Mouse (Mus musculus) heart, embryonic 14.5 days (tissue): ENCODE measurements around the gene Itga9. TPM values are rescaled to one million over a fixed set of nuclear protein-coding genes. Genes with fewer than 3 reads are reported as not detected.

Source experiments
- ATAC-seq: fragments of 200-750 bp; cut with Nextera tagmentation; 2 replicates; pipeline ENCODE4 v1.8.0; 2017; ENCODE audit warnings: low read depth, moderate TSS enrichment; ENCODE audit not compliant: insufficient number of reproducible peaks, insufficient read depth, low FRiP score
- H3K27ac ChIP-seq, 2 experiments: fragments of 200-500 bp in 1 of 2; fragments of 300-500 bp in 1 of 2; sonication (generic) in 1 of 2; replicated peaks in 1 of 2; 2 replicates each; pipeline ENCODE4 v1.5.1; 2012 to 2014; ENCODE audit warnings: low read depth in 2 of 2, low read length in 2 of 2, control low read depth in 1 of 2, mild to moderate bottlenecking in 1 of 2, mixed read lengths in 1 of 2; ENCODE audit not compliant: control insufficient read depth in 1 of 2, insufficient read depth in 1 of 2
- H3K27me3 ChIP-seq: fragments of 300-500 bp; sonication (generic); 2 replicates; pipeline ENCODE4 v1.6.1; 2014; ENCODE audit warnings: mild to moderate bottlenecking, low read length, control low read depth; ENCODE audit not compliant: control insufficient read depth, insufficient read depth
- H3K36me3 ChIP-seq: fragments of 300-500 bp; sonication (generic); 2 replicates; pipeline ENCODE4 v1.6.1; 2014; ENCODE audit warnings: mild to moderate bottlenecking, control low read depth, low read length, mixed read lengths; ENCODE audit not compliant: control insufficient read depth, insufficient read depth
- H3K4me1 ChIP-seq, 2 experiments: fragments of 200-500 bp in 1 of 2; fragments of 300-500 bp in 1 of 2; sonication (generic) in 1 of 2; 2 replicates each; pipeline ENCODE4 v1.6.1; 2012 to 2014; ENCODE audit warnings: low read length in 2 of 2, control low read depth in 1 of 2, mixed read lengths in 1 of 2; ENCODE audit not compliant: control insufficient read depth in 2 of 2, insufficient read depth in 2 of 2
- H3K4me2 ChIP-seq: fragments of 300-500 bp; sonication (generic); 2 replicates; pipeline ENCODE4 v1.6.1; 2014; ENCODE audit warnings: mild to moderate bottlenecking, low read length
- H3K4me3 ChIP-seq, 2 experiments: fragments of 200-500 bp in 1 of 2; fragments of 300-500 bp in 1 of 2; sonication (generic) in 1 of 2; 2 replicates each; pipeline ENCODE4 v1.5.1; 2012 to 2014; ENCODE audit warnings: low read length in 2 of 2, mild to moderate bottlenecking in 2 of 2, control low read depth in 1 of 2, low read depth in 1 of 2, moderate library complexity in 1 of 2; ENCODE audit not compliant: control insufficient read depth in 1 of 2, insufficient read depth in 1 of 2
- H3K9ac ChIP-seq: fragments of 300-500 bp; sonication (generic); 2 replicates; pipeline ENCODE4 v1.6.1; 2014; ENCODE audit warnings: mild to moderate bottlenecking, low read length
- H3K9me3 ChIP-seq: fragments of 300-500 bp; sonication (generic); 2 replicates; pipeline ENCODE4 v1.6.1; 2016; ENCODE audit warnings: low read length, control low read depth; ENCODE audit not compliant: control insufficient read depth
- WGBS: fragments of 180-500 bp; shearing (Covaris S2); extraction: QIAGEN DNeasy Blood & Tissue Kit; methylation state at CpG from one replicate; pipeline ENCODE4 v1.1.7; 2014; 5-methylcytosine and 5-hydroxymethylcytosine counted together
- polyA plus RNA-seq: library from polyadenylated mRNA; unstranded; fragments of >200 nt; fragmentation: Nextera tagmentation; extraction: Ambion mirVana; gene quantifications from 2 replicates; pipeline ENCODE4 v1.2.1, GENCODE M21; 2014

Gene Itga9
- polyA plus RNA-seq, 1 experiment from 2014 or later, result 15.2 TPM

GRCm38 (mm10) chr9:118631775-118632757, 25.6 kb downstream of the Itga9 start:
- peaks cover 2 to 4% of the 10 kb centered on the region in 2 experiments; a peak in 3 of 4 replicates for H3K4me1 ChIP-seq
- no peak overlapping the region for H3K27ac ChIP-seq
- H3K4me2 ChIP-seq, result no peak overlapping the region
- H3K4me3 ChIP-seq, result no peak overlapping the region
- H3K27me3 ChIP-seq, result no peaks in the 10 kb centered on the region
- WGBS, result 75% methylated on average over 6 of the region's 6 CpGs
- no peak overlapping the region for H3K9ac ChIP-seq
- peaks cover 56% of the 10 kb centered on the region for H3K36me3 ChIP-seq
- H3K9me3 ChIP-seq, result 0 out of 2 replicates have a peak, but pooled peaks cover 3% of the 10 kb centered on the region
- no peak for ATAC-seq

DNA sequence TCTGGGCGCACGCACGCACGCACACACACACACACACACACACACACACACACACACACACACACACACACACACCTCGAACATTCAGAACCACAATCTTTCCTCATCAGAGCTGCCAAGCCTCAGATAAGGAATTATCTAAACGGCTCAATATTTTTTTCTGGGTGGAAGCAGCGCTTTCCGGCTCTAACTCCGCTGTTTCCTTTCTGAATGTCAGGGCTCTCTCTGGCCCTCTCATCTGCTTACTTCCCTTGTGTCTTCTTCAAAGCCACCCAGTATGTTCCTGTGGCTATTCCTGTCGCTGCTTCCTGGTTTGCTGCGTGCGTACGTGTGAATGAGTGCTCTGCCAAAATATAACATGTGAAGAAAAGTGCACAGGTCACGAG, 26.3 kb downstream of the Itga9 start:
- H3K4me1 ChIP-seq, result peaks cover 2 to 4% of the 10 kb centered on the region in 2 experiments; a peak in 3 of 4 replicates
- H3K27ac ChIP-seq, result 0 out of 4 replicates have a peak overlapping the region, but pooled peaks of 1 of the 2 experiments have one; percentile 33

GRCm38 (mm10) chr9:118638642-118639210, 32.2 kb downstream of the Itga9 start:
- Histone ChIP-seq H3K27ac (no peak overlapping the region), H3K4me2 (no peak overlapping the region), H3K27me3 (no peaks in the 10 kb centered on the region), H3K4me3 (no peak overlapping the region), H3K36me3 (peaks cover 60% of the 10 kb centered on the region), H3K9ac (no peak overlapping the region), H3K4me1 (no peaks in the 10 kb centered on the region), H3K9me3 (peaks cover 7% of the 10 kb centered on the region; the same call in 1 of the 2 replicates)
- WGBS, result 72% methylated on average over 5 of the region's 5 CpGs
- no peak for ATAC-seq

More for the DNA sequence above, 26.3 kb downstream of the Itga9 start:
- peaks cover 57% of the 10 kb centered on the region for H3K36me3 ChIP-seq
- ATAC-seq, result no peak
- WGBS, result 56% methylated on average over 14 of the region's 14 CpGs
- 0 out of 2 replicates have a peak, but pooled peaks cover 3% of the 10 kb centered on the region for H3K9me3 ChIP-seq
- no peak overlapping the region for H3K4me3 ChIP-seq
- no peak overlapping the region for H3K9ac ChIP-seq
- H3K4me2 ChIP-seq, result no peak overlapping the region
- no peaks in the 10 kb centered on the region for H3K27me3 ChIP-seq

DNA sequence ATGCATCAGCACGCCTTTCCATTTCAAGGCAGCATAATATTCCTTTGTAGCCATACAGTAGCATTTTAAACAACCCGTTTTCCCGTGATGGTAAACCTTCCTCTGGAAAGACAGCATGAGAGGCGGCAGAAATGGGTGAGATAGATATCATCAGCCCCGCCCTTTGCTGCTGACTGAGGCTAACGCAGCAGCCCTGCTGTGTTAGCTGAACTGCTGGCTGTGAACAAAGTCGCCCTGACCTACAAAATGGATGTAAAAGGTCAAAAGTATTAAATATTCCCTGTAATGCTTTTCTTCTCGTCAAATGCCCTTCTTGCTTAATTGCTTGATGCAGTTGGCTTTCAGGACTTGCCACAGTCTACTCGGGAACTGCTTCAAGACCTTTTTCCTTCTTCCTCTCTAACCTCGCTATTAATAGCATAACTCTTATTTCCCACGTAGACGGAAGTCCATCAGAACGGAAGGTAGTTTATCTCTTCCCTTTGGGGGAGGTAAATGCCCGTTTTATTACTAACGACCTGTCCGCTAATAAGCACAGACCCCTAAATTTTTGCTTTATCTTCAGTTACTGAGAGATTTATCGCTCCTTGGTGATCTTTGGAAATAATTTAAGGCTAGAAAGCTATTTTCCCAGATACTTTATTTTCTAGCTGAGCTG, 39.3 kb downstream of the Itga9 start:
- peaks cover 3 to 5% of the 10 kb centered on the region in 2 experiments; a peak in 2 of 4 replicates for H3K4me1 ChIP-seq
- H3K9ac ChIP-seq, result no peak overlapping the region
- H3K27me3 ChIP-seq, result no peaks in the 10 kb centered on the region
- H3K9me3 ChIP-seq, result no peaks in the 10 kb centered on the region
- no peak overlapping the region for H3K4me2 ChIP-seq
- whole genome bisulfite sequencing, result 60% methylated on average over 17 of the region's 17 CpGs
- H3K27ac ChIP-seq, result 0 out of 4 replicates have a peak overlapping the region, but pooled peaks of 1 of the 2 experiments have one; percentile 14
- H3K4me3 ChIP-seq, result no peak overlapping the region
- ATAC-seq, result no peak
- peaks cover 15% of the 10 kb centered on the region for H3K36me3 ChIP-seq

GRCm38 (mm10) chr9:118647495-118647894, 41.0 kb downstream of the Itga9 start:
- H3K9me3 ChIP-seq, result no peaks in the 10 kb centered on the region
- no peak for ATAC-seq
- peaks cover 3 to 10% of the 10 kb centered on the region in 2 experiments; a peak in 3 of 4 replicates for H3K4me1 ChIP-seq
- H3K4me3 ChIP-seq, result no peak overlapping the region
- no peak overlapping the region for H3K9ac ChIP-seq
- H3K36me3 ChIP-seq, result peaks cover 15% of the 10 kb centered on the region
- H3K4me2 ChIP-seq, result no peak overlapping the region
- 0 out of 4 replicates have a peak overlapping the region, but pooled peaks of 1 of the 2 experiments have one; percentile 25 for H3K27ac ChIP-seq
- WGBS, result 59% methylated on average over 3 of the region's 3 CpGs
- H3K27me3 ChIP-seq, result no peaks in the 10 kb centered on the region

GRCm38 (mm10) chr9:118650976-118651375, 44.5 kb downstream of the Itga9 start:
- ATAC-seq, result no peak
- Histone ChIP-seq H3K4me2 (no peak overlapping the region), H3K4me1 (peaks cover 10 to 12% of the 10 kb centered on the region in 2 experiments; a peak in 3 of 4 replicates), H3K9ac (no peak overlapping the region), H3K9me3 (no peaks in the 10 kb centered on the region), H3K36me3 (peaks cover 9% of the 10 kb centered on the region; the same call in 1 of the 2 replicates), H3K27ac (no peak overlapping the region), H3K4me3 (no peak overlapping the region), H3K27me3 (no peaks in the 10 kb centered on the region)
- 47% methylated on average over 4 of the region's 4 CpGs for WGBS

DNA sequence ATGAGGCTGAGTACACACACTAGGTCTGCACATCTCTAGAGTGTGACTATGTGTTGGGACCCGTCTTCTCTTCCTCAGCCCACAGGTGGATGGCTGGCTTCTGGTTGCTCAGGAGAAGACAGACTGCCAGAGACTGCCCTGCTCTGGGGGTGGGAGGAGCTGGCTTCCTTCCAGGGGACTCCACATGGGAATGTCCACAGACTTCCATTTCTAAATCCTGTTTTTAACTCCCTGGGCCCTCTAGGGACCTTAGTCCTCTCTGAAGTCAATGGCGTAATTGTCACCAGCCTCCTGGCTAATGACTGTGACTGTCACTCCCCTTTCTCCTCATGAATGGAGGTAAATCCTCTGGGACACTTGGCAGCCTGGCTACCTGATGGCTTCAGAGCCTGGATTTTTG, 45.4 kb downstream of the Itga9 start:
- 0 out of 4 replicates have a peak overlapping the region, but pooled peaks of 1 of the 2 experiments have one; percentile 6 for H3K27ac ChIP-seq
- no peak overlapping the region for H3K4me2 ChIP-seq
- no peaks in the 10 kb centered on the region for H3K9me3 ChIP-seq
- H3K9ac ChIP-seq, result no peak overlapping the region
- WGBS, result 70% methylated on average over 2 of the region's 2 CpGs
- ATAC-seq, result no peak
- peaks cover 10 to 11% of the 10 kb centered on the region in 2 experiments; a peak in 3 of 4 replicates for H3K4me1 ChIP-seq
- peaks cover 9% of the 10 kb centered on the region; the same call in 1 of the 2 replicates for H3K36me3 ChIP-seq
- H3K4me3 ChIP-seq, result no peak overlapping the region
- H3K27me3 ChIP-seq, result no peaks in the 10 kb centered on the region
